7 mouse cellular contexts compared by ENCODE assay signal in the genomic region with DNA sequence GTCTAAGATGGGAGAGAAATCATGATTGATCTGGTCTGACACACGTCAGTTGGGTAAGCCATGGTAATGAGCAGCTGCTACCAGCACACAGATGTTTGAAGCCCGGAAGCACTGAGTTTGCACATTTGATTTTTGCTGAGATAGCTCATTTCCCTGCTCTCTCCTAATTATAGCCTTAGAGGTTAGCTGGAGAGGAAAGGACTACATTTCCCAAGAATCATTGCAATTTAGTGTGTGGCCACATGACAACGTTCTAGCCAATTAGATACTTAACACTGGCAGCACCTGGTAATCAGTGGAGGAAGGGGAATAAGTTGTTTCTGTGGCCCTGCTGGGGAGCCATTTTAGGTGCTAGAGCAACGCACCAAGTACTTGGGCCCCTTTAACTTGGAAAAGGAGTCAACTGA. TPM values are rescaled to one million over a fixed set of nuclear protein-coding genes. Genes with fewer than 3 reads are reported as not detected.
DNase-seq lines count a peak whose midpoint lies in the region; ATAC-seq and TF ChIP-seq lines count a peak whose summit lies in the region.

No protein-coding gene starts in this region.

- TF ChIP-seq CTCF in stomach, postnatal 0 days (IDR thresholded peaks at IDR 0.05; ENCODE audit: low read depth): no peak

- peak; percentile 20 to 28 for DNase-seq in B cell, adult 2 months
- DNase-seq in stomach, postnatal 0 days (ENCODE audit: low spot score): no peak
- DNase-seq in heart, postnatal 36 days: no peak
- DNase-seq in heart, postnatal 25 days (ENCODE audit: low spot score): no peak

- H3K27ac ChIP-seq in forebrain, embryonic 13.5 days: peak overlapping the region; percentile 63
- H3K27ac ChIP-seq in liver, embryonic 16.5 days (ENCODE audit: low read length): no peak overlapping the region
- H3K27ac ChIP-seq in stomach, postnatal 0 days (replicated peaks): no peak overlapping the region

- no peaks in the 10 kb centered on the region for H3K27me3 ChIP-seq in forebrain, embryonic 13.5 days
- H3K27me3 ChIP-seq in liver, embryonic 16.5 days (ENCODE audit: control insufficient read depth, insufficient read depth, low read depth, low read length): no peaks in the 10 kb centered on the region
- no peaks in the 10 kb centered on the region for H3K27me3 ChIP-seq in stomach, postnatal 0 days (ENCODE audit: control insufficient read depth, insufficient read depth, low read length)

- WGBS in forebrain, embryonic 13.5 days: 49% methylated on average over 4 of the region's 4 CpGs
- 30% methylated on average over 4 of the region's 4 CpGs for WGBS in liver, embryonic 16.5 days (ENCODE audit: insufficient replicate concordance)
- 61% methylated on average over 4 of the region's 4 CpGs for WGBS in stomach, postnatal 0 days

- H3K4me1 ChIP-seq in forebrain, embryonic 13.5 days: peaks cover 59% of the 10 kb centered on the region
- H3K4me1 ChIP-seq in liver, embryonic 16.5 days (ENCODE audit: control insufficient read depth, low read depth, low read length): no peaks in the 10 kb centered on the region
- no peaks in the 10 kb centered on the region for H3K4me1 ChIP-seq in stomach, postnatal 0 days (replicated peaks; ENCODE audit: control insufficient read depth, insufficient read depth)

- H3K9me3 ChIP-seq in forebrain, embryonic 13.5 days (replicated peaks): no peaks in the 10 kb centered on the region
- H3K9me3 ChIP-seq in liver, embryonic 16.5 days (replicated peaks; ENCODE audit: control insufficient read depth, low read length): no peaks in the 10 kb centered on the region
- H3K9me3 ChIP-seq in stomach, postnatal 0 days (ENCODE audit: control insufficient read depth, low read length): no peaks in the 10 kb centered on the region

- ATAC-seq in CD4-positive, CD25-positive, alpha-beta regulatory T cell, adult 4 months: peak; percentile 97
- ATAC-seq in forebrain, embryonic 13.5 days: peak; percentile 85
- ATAC-seq in liver, embryonic 16.5 days (ENCODE audit: low read depth): peak; percentile 35; the same call in 1 of the 2 replicates
- ATAC-seq in stomach, postnatal 0 days (ENCODE audit: low FRiP score, low TSS enrichment): peak; percentile 38; the same call in 1 of the 2 replicates

- TF ChIP-seq EP300 in stomach, postnatal 0 days (optimal IDR thresholded peaks at IDR 0.05): no peak

- no peaks in the 10 kb centered on the region for H3K36me3 ChIP-seq in forebrain, embryonic 13.5 days (ENCODE audit: poor library complexity, severe bottlenecking)
- H3K36me3 ChIP-seq in liver, embryonic 16.5 days (ENCODE audit: control insufficient read depth, insufficient read depth): no peaks in the 10 kb centered on the region
- H3K36me3 ChIP-seq in stomach, postnatal 0 days (ENCODE audit: control insufficient read depth, insufficient read depth, low read length): no peaks in the 10 kb centered on the region

- intact Hi-C loops in heart, postnatal 36 days (cut with DNase I): no loop called here
- intact Hi-C loops in heart, postnatal 25 days (cut with DNase I): no loop called here

- no peak overlapping the region for H3K4me3 ChIP-seq in forebrain, embryonic 13.5 days
- H3K4me3 ChIP-seq in liver, embryonic 16.5 days (ENCODE audit: low read depth, low read length): no peak overlapping the region
- H3K4me3 ChIP-seq in stomach, postnatal 0 days (ENCODE audit: low read depth, low read length): no peak overlapping the region

- H3K9ac ChIP-seq in forebrain, embryonic 13.5 days: no peak overlapping the region
- no peak overlapping the region for H3K9ac ChIP-seq in liver, embryonic 16.5 days (ENCODE audit: low read depth, low read length)
- H3K9ac ChIP-seq in stomach, postnatal 0 days (ENCODE audit: low read length): no peak overlapping the region

- no peak overlapping the region for H3K4me2 ChIP-seq in forebrain, embryonic 13.5 days
- H3K4me2 ChIP-seq in liver, embryonic 16.5 days (ENCODE audit: low read depth, low read length): no peak overlapping the region
- H3K4me2 ChIP-seq in stomach, postnatal 0 days (replicated peaks; ENCODE audit: low read depth): no peak overlapping the region

RNA-seq across cellular contexts. Expression of a gene that starts 26.3 kb away (rescaled TPM):
- polyA plus RNA-seq in CD4-positive, CD25-positive, alpha-beta regulatory T cell, adult 4 months (2017; shearing (Covaris generic)): 1 to 10 TPM; 2.7 to 3.6 TPM
- polyA plus RNA-seq in forebrain, embryonic 13.5 days (2015; fragmentation: Nextera tagmentation; extraction: Ambion mirVana): 35.5 and 37.0 TPM in 2 replicates
- 1.4 and 1.9 TPM in 2 replicates for polyA plus RNA-seq in liver, embryonic 16.5 days (2015; fragmentation: Nextera tagmentation; extraction: Ambion mirVana)
- polyA plus RNA-seq in stomach, postnatal 0 days (2015; fragmentation: Nextera tagmentation; extraction: Ambion mirVana): 4.9 and 5.4 TPM in 2 replicates
- total RNA-seq in heart, postnatal 36 days (2021): 10 to 100 TPM in 1 of 2 experiments, 1 to 10 TPM in 1; 9.8 to 14.5 TPM
- 10 to 100 TPM in 1 of 2 experiments, 1 to 10 TPM in 1; 9.5 to 15.1 TPM for total RNA-seq in heart, postnatal 25 days (2021)

Comparison
In these comparisons a context has a peak if more than half of its experiments do, and no peak if none do; other contexts are left out.
1. DNase-seq: peak in B cell, adult 2 months (2 of 2); none in stomach, postnatal 0 days (single experiment), heart, postnatal 36 days (0 of 2) and heart, postnatal 25 days (single experiment).
2. ATAC-seq: peak in every context shown above with its lines; median percentile 97 in CD4-positive, CD25-positive, alpha-beta regulatory T cell, adult 4 months; 85 in forebrain, embryonic 13.5 days; 38 in stomach, postnatal 0 days; 35 in liver, embryonic 16.5 days.